Mouse (Mus musculus) adrenal gland, postnatal 36 days (tissue): Measurements from ENCODE around the gene Rps5. TPM values are rescaled to one million over a fixed set of nuclear protein-coding genes. Genes with fewer than 3 reads are reported as not detected.
"Not testable (repeated sequence)": the region's sequence is repeated elsewhere in the genome, so short reads cannot be mapped to it uniquely, and the experiment has no call there.

Source experiments
- DNase-seq, 2 experiments: peaks; one replicate each; pipeline ENCODE4 v3.0.0; 2021; ENCODE audit warnings: mixed read lengths in 1 of 2
- total RNA-seq, 2 experiments: library from RNA; stranded (reverse); gene quantifications; 2 replicates each; pipeline ENCODE4 v1.2.3; 2021

The Rps5 gene
- total RNA-seq, 2 experiments from 2014 or later: 919 to 976 TPM

DNA sequence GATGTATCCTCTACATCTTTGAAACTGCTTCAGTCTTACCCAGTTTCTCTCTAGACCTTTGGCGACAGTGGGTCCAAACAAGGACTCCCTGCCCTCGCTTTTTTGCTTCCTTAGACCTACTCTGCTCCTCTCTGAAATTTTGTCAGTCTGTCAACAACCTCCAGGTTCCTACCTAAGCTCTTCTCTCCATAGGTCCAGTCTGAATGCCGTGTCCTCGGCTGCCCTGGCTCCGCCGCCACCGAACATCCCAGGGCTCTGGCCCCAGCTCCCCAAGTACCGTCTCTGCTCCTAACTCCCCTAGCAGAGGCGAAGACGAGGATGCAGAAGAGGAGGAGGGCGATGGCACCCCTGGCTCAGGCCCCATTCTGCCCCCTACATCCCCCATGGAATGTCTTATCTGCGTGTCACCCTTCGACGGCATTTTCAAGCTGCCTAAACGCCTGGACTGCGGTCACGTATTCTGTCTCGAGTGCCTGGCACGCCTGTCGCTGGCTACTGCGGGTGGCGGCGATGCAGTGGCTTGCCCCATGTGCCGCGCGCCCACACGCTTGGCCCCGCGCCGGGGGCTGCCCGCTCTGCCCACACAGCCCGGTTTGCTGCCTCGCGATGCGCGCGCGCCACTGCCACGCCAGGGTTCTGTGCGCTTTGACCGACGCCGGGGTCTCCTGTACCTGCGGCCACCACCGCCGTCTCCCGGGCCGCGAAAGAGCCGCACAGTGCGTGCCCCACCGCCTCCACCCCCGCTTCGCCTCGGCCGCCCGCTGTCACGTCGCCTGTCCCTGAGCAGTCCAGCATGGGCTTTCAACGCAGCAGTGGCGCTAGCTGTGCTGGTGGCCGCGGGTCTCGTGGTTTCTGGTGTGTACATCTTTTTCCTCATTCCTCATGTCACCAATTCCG is 5.9 kb downstream of the Rps5 start:
- peak; percentile 51 to 56 for DNase-seq

GRCm38 (mm10) chr7:12933615-12934140 is 11.6 kb downstream of the Rps5 start:
- no peak for DNase-seq

- DNase-seq: no peak
Observed at GRCm38 (mm10) chr7:12934808-12935207, 12.7 kb downstream of the Rps5 start.

DNA sequence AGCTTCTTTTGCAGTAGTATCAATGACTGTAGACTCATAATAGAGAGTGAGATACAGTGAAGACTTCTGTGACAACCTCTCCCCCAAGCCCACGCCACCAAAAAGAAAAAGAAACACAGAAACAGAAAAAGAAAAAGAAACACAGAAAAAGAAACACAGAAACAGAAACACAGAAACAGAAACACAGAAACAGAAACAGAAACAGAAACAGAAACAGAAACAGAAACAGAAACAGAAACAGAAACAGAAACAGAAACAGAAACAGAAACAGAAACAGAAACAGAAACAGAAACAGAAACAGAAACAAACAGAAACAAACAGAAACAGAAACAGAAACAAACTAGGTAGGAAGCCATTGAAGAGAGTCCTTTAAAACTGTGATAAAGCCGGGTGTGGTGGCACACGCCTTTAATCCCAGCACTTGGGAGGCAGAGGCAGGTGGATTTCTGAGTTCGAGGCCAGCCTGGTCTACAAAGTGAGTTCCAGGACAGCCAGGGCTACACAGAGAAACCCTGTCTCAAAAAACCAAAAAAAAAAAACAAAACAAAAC is 15.2 kb downstream of the Rps5 start:
- not testable (repeated sequence) for DNase-seq

DNA sequence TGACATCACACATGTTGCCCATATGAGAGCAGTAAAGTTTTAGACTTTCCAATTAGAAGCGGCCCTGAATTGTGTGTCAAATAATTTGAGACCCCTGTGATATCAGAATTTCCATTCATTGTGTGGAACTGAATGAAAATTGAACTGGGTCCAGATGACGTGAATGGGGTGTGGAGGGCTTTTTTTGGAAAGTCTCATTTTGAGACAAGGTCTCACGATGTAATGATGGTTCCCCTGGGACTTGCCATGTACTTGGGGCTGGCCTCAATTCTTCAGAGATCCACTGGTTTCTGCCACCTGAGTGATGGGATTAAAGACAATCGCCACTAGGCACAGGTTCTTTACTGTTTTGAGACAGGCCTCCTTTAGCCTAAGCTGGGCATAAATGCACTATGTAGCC is 18.5 kb downstream of the Rps5 start:
- DNase-seq: no peak

- DNase-seq: peak in 1 of 2 experiments; percentile 20
Observed at GRCm38 (mm10) chr7:12943488-12943887, 21.4 kb downstream of the Rps5 start.

DNA sequence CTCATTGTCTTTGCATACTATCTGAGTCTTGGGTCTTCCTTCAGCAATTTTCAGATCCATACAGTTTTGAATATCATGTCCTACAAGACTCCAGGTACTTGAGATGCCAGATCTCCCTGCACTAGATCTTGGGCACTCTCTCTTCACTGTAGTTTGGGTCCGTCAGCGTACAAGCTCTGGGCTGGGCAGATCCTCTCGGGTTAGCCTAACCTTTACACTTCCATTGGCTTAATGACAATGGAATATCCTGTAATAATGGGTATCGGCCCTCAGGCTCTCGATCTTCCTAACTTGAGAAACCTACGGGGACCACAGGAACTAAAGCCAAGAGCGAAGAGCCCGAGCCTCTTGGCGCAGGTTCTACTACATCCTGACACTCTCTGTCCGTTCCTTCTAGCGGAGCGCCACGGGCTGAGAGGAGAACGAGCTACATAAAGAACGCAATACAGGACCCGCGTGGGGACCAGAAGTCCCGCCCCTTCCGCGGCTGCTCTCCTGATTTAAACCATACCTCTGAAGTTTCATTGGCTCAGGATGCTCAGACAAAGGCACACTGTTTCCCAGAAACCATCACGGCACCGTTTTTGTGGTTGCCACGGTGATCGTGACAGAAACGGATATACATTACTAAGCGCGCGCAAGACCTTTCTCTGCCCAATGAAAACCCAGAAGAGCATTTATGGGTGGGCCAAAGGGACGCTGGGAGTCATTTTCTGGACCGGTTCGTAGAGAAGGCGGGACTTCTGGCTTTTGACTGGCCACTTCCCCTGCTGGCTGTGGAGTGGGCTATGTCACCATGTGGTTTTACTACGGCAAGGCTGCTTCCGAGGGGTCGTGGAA is 27.2 kb downstream of the Rps5 start:
- peak; percentile 91 to 93 for DNase-seq

- DNase-seq: no peak
Observed at GRCm38 (mm10) chr7:12949872-12950229, 27.8 kb downstream of the Rps5 start.

DNA sequence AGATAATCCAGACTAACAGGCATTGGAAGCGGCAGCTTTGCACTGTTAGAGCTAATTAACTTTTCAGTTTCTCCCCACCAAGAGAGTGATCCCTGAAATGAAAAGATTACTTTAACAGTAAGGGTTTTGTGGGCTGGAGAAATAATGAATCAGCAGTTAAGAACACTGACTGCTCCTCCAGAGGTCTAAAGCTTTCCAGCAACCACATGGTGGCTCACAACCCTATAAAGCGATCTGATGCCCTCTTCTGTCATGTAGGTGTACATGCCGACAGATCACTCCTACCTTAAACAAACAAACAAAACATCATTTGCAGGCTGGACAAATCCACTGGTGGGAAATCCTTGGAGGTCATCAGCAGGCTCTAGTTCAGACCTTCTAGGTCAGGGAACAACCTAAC is 32.8 kb downstream of the Rps5 start:
- no peak for DNase-seq

- no peak for DNase-seq
Observed at GRCm38 (mm10) chr7:12957511-12957910, 35.4 kb downstream of the Rps5 start.

DNA sequence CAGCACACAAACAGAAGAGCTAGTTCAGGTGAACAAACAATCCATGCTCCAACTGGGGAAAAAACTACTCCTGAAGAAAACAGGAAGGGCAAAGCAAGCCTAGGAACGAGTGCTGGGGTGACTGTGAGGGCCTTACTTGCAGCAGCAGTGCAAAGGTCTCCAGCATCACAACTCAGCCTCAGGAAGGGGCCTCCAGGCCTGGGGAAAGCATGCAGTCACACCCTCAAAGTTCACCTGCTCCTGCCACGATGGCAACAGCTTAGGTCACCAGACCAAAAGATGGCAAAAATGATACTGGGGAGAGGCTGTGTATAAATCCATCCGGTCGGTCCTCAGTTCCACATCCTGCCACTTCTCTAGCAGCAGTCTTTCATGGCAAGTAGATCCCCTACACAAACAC is 36.9 kb downstream of the Rps5 start:
- no peak for DNase-seq

DNA sequence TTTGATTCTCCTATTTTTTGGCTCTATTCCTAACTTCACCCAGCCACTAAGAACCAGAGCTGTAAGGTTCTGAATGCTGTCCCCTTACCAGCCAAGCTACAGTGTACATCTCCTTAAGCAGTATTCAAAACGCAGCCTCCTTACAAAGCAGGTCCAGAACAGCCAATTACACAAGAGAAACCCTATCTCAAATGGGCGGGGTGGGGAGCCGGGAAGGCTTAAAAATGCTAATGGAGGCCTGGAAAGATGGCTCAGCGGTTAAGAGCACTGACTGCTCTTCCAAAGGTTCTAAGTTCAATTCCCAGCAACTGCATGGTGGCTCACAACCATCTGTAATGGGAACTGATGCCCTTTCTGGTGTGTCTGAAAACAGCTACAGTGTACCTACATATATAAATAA is 37.6 kb downstream of the Rps5 start:
- no peak for DNase-seq

DNA sequence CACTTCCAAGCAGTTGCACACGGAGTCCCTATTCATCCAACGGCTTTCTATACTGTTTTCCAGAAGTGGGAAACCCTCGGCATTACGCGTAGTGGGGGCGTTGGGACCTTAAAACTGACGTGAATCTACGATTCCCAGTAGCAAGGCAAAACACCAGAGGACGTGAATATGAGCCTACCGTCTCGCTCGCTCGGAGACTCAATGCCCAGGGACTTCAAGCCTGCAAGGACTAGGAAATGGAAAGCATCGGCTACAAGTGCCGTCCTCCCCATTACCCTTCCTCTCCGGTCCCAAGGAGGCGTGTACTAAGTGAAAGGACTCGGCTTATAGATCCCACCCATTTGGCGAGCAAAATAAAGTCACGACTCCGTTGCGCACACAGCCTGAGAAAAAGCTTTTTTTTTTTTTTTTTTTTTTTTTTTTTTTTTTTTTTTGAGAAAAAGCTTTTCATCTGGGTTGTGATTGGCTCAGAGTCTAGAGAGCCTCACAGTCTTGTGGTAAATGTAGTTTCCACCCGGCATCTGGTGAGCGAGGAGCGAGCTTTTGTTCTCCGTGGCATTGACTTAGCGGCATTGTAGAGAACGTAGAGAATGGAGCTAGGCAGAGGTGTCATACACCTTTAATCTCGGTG is 39.5 kb downstream of the Rps5 start:
- peak; percentile 54 to 62 for DNase-seq

DNA sequence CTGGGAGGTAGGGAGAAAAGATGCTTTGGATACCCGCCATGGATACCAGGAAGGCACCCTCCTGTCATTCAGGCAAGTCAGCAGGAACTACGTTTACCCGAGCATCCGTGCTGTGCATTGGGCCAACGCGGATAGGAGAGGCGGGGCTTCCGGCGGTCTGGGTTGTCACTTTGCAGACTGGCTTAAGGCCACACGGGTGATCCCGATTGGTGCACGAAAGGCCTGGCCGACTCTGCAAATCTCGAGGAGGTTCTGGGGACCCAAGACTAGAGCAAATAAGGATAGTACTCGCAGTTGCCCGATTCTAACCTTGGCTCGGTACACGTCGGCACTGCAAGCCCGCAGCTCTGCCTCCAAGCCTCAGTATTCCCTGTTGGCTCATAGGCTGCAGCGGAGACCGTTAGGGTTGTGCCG is 43.6 kb downstream of the Rps5 start, which contains the start of gene Zfp324:
Gene Zfp324 (plus strand): TSS at position 161 of the 414 bp plus-strand sequence.
- peak; percentile 95 to 96 for DNase-seq

GRCm38 (mm10) chr7:12966104-12966845 is 44.2 kb downstream of the Rps5 start:
- peak; percentile 78 to 85 for DNase-seq

DNA sequence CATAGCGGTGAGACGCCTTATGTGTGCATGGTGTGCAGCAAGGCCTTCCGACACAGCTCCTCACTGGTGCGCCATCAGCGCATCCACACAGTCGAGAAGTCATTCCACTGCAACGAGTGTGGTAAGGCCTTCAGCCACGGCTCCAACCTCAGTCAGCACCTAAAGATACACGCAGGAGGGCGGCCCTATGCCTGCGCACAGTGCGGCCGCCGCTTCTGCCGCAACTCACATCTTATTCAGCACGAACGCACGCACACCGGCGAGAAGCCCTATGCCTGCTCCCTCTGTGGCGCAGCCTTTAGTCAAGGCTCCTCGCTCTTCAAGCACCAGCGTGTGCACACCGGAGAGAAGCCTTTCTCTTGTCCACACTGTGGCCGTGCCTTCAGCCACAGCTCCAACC is 48.8 kb downstream of the Rps5 start:
- DNase-seq: no peak

Other genes with a start within 250 kb of the Rps5 start
- not detected for gene Vmn2r55, start 237.3 kb upstream of the Rps5 start, total RNA-seq
- gene Vmn2r56, start 187.3 kb upstream of the Rps5 start, total RNA-seq: not detected
- 1 to 10 TPM; 2.3 to 4.3 TPM for gene Zscan18, start 118.7 kb upstream of the Rps5 start, total RNA-seq
- 10 to 100 TPM; 10.5 to 11.0 TPM for gene Zfp329, start 103.4 kb upstream of the Rps5 start, total RNA-seq
- gene Zfp110, start 87.5 kb upstream of the Rps5 start, total RNA-seq: 10 to 100 TPM; 22.2 to 24.0 TPM
- gene Zfp128, start 41.1 kb upstream of the Rps5 start, total RNA-seq: 1 to 10 TPM; 3.2 to 3.4 TPM
- gene Zscan22, start 24.5 kb upstream of the Rps5 start, total RNA-seq: 10 to 100 TPM; 10.7 to 13.6 TPM
- under 1 TPM; 0.20 to 0.63 TPM for gene Rnf225, start 5.1 kb downstream of the Rps5 start, total RNA-seq
- 1 to 10 TPM; 9.3 to 9.5 TPM for gene Zfp324, start 43.5 kb downstream of the Rps5 start, total RNA-seq
- gene Zfp446, start 55.6 kb downstream of the Rps5 start, total RNA-seq: 1 to 10 TPM; 5.9 to 7.6 TPM
- gene Slc27a5, start 75.9 kb downstream of the Rps5 start, total RNA-seq: under 1 TPM in 1 of 2 experiments, not detected in 1; 0.20 TPM
- gene Trim28, start 76.8 kb downstream of the Rps5 start, total RNA-seq: 100 to 1,000 TPM; 221 to 229 TPM
- gene Zbtb45, start 87.7 kb downstream of the Rps5 start, total RNA-seq: 10 to 100 TPM; 11.7 to 13.6 TPM
- gene Chmp2a, start 112.5 kb downstream of the Rps5 start, total RNA-seq: 100 to 1,000 TPM; 178 to 225 TPM
- gene Ube2m, start 116.0 kb downstream of the Rps5 start, total RNA-seq: 100 to 1,000 TPM; 173 to 178 TPM
- 1 to 10 TPM; 1.8 to 2.9 TPM for gene Mzf1, start 132.5 kb downstream of the Rps5 start, total RNA-seq
- gene Vmn1r85, start 172.9 kb downstream of the Rps5 start, total RNA-seq: not detected
- not detected for gene Vmn1r86, start 197.6 kb downstream of the Rps5 start, total RNA-seq
- gene Vmn1r87, start 217.9 kb downstream of the Rps5 start, total RNA-seq: not detected
- gene Vmn1r88, start 237.3 kb downstream of the Rps5 start, total RNA-seq: under 1 TPM; 0.03 to 0.17 TPM